Mouse (Mus musculus) megakaryocyte, adult 5-6 weeks (primary cell): ENCODE data around the gene Cspg5. TPM values are rescaled to one million over a fixed set of nuclear protein-coding genes. Genes with fewer than 3 reads are reported as not detected.

ENCODE experiments used
- ATAC-seq: 2 replicates; pipeline ENCODE4 v1.8.0; 2016; ENCODE audit warnings: mild to moderate bottlenecking, inconsistent platforms; ENCODE audit not compliant: poor library complexity, severe bottlenecking
- total RNA-seq, 2 experiments: library from RNA; stranded (forward) in 1 of 2; stranded (reverse) in 1 of 2; fragments of 153-499, 151-499 nt in 1 of 2; fragments of 221-1000, 200-1000 nt in 1 of 2; gene quantifications; 2 replicates each; pipeline versions ENCODE4 v1.2.3 to v1.2.4; 2015 to 2017

Gene Cspg5
- total RNA-seq (2015) (0.05 TPM in 1 of 2 replicates, not detected in the other), total RNA-seq (2017) (0.08 and 0.33 TPM in 2 replicates)

DNA sequence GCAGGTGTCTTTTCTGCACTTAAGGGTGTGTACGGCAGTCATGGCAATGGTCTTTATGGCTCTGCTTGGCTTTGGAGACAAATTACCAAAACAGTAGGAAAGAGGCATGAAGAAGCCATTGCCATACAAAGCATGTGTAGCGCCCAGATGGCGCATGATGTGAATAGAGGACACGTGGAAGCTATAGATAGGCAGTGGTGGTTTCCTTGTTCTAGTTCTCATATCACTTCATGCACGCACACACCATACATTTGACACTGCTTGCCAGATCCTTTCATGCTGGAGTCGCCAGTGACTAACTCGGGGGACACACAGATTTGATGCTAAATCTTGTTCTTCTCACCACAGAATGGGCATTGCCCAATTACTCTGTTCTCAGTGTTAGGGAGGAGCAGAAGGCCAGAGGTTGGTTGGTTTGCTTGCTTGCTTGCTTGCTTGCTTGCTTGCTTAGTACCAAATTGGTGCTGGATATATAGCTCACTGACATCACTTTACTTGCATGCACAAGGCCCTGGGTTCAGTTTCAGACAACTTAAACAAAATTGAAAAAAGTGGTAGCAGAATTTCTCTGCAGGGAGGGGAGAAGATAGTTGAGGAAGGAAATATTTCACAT, at the start of gene Cspg5:
Gene Cspg5 (plus strand): TSS at position 563 of the 613 bp plus-strand sequence.
- no peak for ATAC-seq

GRCm38 (mm10) chr9:110199870-110200269, 43.7 kb upstream of the Cspg5 start:
- ATAC-seq, result peak; percentile 45; the same call in 1 of the 2 replicates

GRCm38 (mm10) chr9:110205526-110206404, 37.8 kb upstream of the Cspg5 start:
- ATAC-seq, result no peak

GRCm38 (mm10) chr9:110206437-110206836, 37.1 kb upstream of the Cspg5 start:
- ATAC-seq, result no peak

GRCm38 (mm10) chr9:110208265-110208664, 35.3 kb upstream of the Cspg5 start:
- no peak for ATAC-seq

- no peak for ATAC-seq
These were observed 34.6 kb upstream of the Cspg5 start for GRCm38 (mm10) chr9:110208967-110209366.

DNA sequence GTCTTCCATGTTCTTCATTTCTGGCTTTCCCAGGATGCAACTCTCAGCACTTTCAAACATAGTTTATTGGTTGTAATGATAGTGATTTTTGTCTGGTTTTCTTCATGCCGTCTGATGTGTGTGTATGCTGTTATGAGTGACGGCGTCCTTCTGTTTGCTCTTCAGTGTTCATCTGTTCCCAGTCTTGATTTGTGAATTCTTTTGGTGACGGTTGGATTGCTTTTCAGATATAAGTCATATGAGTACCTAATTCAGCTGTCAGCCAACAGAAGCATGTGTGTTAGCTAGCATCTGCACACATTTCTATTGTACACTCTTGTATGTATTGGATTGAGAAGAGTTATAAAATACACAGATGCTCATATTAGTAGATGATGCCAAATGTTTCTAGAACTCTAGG, 19.3 kb upstream of the Cspg5 start:
- no peak for ATAC-seq

GRCm38 (mm10) chr9:110226191-110226590, 17.4 kb upstream of the Cspg5 start:
- ATAC-seq, result no peak

DNA sequence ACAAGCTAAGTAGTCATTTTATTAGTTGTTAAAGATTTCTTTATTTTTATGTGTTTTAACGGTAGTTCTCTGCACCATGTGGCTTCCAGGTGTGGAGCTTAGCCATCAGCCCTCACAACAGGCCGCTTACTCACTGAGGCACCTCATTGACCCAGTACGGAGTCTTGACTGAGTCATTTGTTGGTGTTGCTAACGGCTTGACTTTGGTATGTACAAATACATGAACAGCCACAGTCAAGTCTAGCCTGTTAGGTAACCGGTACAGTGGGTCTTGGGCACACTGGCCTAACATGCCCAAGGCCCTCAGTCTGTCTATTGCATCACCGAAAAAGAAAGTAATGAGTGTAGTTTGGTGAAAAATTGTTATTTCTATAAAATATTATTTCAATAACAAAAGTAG, 14.9 kb upstream of the Cspg5 start:
- no peak for ATAC-seq

GRCm38 (mm10) chr9:110229112-110229511, 14.5 kb upstream of the Cspg5 start:
- 0 out of 2 replicates have a peak, but pooled peaks have one; percentile 24 for ATAC-seq

DNA sequence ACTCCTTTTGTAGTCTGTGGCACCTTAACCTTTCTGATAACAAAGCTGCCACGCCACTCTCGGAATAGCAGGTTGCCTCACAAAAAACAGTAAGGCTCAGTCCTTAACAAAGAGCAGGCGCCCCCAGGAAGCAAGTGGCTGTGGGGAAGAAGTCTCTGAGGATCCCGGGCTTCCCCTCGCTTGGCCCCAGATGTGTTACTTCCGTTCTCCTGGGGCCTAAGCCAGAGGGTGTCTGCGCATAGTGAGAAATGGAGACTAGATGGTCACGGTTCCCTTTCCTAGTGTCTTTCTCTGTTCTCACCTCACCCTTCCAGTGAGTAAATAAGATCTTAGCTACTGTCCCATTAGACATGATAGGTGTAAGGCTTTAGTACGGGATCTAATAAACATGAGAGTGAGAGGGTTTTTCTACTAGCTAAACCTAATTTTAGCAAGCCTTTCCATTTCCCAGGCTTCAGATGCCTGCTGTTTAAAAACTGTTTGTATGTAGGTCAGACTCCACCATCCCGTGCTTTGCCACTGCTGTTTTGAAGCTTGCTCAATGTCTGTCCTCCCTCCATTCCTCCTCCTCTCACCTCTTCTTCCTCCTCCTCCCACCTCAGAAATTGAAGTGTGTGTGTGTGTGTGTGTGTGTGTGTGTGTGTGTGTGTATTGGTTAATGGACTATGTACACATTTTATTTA, 13.9 kb upstream of the Cspg5 start:
- peak; percentile 40; the same call in 1 of the 2 replicates for ATAC-seq

GRCm38 (mm10) chr9:110230395-110231071, 13.1 kb upstream of the Cspg5 start:
- ATAC-seq, result no peak

- ATAC-seq, result no peak
These were observed 8.6 kb upstream of the Cspg5 start for GRCm38 (mm10) chr9:110234962-110235361.

- no peak for ATAC-seq
These were observed 945 bp downstream of the Cspg5 start for GRCm38 (mm10) chr9:110244567-110244888.

GRCm38 (mm10) chr9:110244889-110245589, 1.5 kb downstream of the Cspg5 start:
- no peak for ATAC-seq

GRCm38 (mm10) chr9:110245590-110246320, 2.2 kb downstream of the Cspg5 start:
- ATAC-seq, result peak; percentile 10; the same call in 1 of the 2 replicates

- ATAC-seq, result peak; percentile 23
These were observed 2.7 kb downstream of the Cspg5 start for GRCm38 (mm10) chr9:110246321-110246640.

GRCm38 (mm10) chr9:110247049-110247448, 3.5 kb downstream of the Cspg5 start:
- no peak for ATAC-seq

DNA sequence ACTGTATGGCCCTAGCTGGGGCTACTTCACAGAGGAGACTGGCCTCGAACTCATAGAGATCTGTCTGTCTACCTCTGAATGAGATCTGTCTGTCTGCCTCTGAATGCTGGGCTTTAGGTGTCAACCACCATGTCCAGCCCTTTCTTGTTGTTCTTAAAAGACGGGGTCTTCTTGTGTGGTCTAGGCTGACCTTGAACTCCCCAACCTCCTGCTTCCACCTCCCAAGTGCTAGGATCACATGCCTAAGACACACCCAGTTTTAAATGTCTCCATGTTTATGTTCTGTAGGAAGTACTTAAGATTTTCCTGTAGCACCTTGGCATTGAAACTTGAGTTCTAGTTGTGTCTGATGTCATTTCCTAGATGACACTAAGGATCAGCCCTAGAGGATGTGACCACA, 5.3 kb downstream of the Cspg5 start:
- no peak for ATAC-seq
